Mouse (Mus musculus) brain, embryonic 18.5 days (tissue): Measurements from ENCODE around the gene Cpne4.

Experiments used
- DNase-seq: peaks from one replicate; pipeline ENCODE4 v3.0.0-alpha.2; 2012; ENCODE audit warnings: low read depth, low spot score

Gene Cpne4

GRCm38 (mm10) chr9:105046014-105046413 is 498.9 kb downstream of the Cpne4 start:
- DNase-seq = no peak

GRCm38 (mm10) chr9:105048351-105048750 is 501.3 kb downstream of the Cpne4 start:
- DNase-seq = peak; percentile 55

- no peak for DNase-seq
Observed at GRCm38 (mm10) chr9:105049636-105050035, 502.6 kb downstream of the Cpne4 start.

GRCm38 (mm10) chr9:105050257-105050656 is 503.2 kb downstream of the Cpne4 start:
- DNase-seq = no peak

GRCm38 (mm10) chr9:105053147-105053557 is 506.1 kb downstream of the Cpne4 start, which contains the start of gene Mrpl3:
TSS of gene Mrpl3 (plus strand) at chr9:105053239.
- peak; percentile 62 for DNase-seq

- no peak for DNase-seq
Observed at GRCm38 (mm10) chr9:105053812-105054211, 506.7 kb downstream of the Cpne4 start.

GRCm38 (mm10) chr9:105069106-105069505 is 522.0 kb downstream of the Cpne4 start:
- no peak for DNase-seq

- no peak for DNase-seq
Observed at GRCm38 (mm10) chr9:105072991-105073748, 526.1 kb downstream of the Cpne4 start.

- no peak for DNase-seq
Observed at GRCm38 (mm10) chr9:105074851-105075250, 527.8 kb downstream of the Cpne4 start.

GRCm38 (mm10) chr9:105076756-105077424 is 529.8 kb downstream of the Cpne4 start:
- DNase-seq = no peak

GRCm38 (mm10) chr9:105078460-105078859 is 531.4 kb downstream of the Cpne4 start:
- DNase-seq = no peak

- no peak for DNase-seq
Observed at GRCm38 (mm10) chr9:105080246-105080645, 533.2 kb downstream of the Cpne4 start.
